Mouse (Mus musculus): Measurements from ENCODE around the gene Hnf1b. TPM values are rescaled to one million over a fixed set of nuclear protein-coding genes. Genes with fewer than 3 reads are reported as not detected.
A peak's percentile ranks its signal among the peaks of the same experiment; 100 is the strongest.

Hnf1b gene
- polyA plus RNA-seq, 1 experiment = 15.2 TPM

DNA sequence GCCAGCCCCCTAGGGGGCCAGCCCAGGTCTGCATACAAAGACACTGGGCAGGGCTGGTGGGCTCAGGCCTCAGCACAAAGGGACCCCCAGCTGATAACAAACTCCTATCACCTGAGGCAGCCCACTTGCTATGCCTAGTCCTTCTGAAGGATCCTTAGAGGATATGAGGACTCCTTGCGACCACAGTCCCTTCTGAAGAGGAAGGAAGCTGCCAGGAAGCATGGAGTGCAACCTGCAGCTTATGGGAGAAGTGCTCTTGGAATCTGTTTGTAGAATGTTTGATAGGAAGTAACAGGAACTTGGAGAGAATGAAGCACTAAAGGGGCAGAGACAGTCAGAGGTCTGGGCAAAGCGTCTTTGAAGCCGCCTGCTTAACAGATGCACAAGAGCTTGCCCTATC, 19.8 kb downstream of the Hnf1b start:
- Histone ChIP-seq H3K4me1 (ENCODE audit: control insufficient read depth, insufficient read depth, low read length) (no peaks in the 10 kb centered on the region), H3K4me3 (replicated peaks; ENCODE audit: extremely low read depth, low read depth, low read length) (no peak overlapping the region)
- WGBS = 34% methylated on average over 3 of the region's 3 CpGs
- no peak for TF ChIP-seq CTCF (IDR thresholded peaks at IDR 0.05; ENCODE audit: insufficient read depth, low read length)
- TF ChIP-seq POLR2A (IDR thresholded peaks at IDR 0.05; ENCODE audit: borderline replicate concordance, extremely low read depth, low read depth, low read length) = no peak
- DNase-seq = no peak

DNA sequence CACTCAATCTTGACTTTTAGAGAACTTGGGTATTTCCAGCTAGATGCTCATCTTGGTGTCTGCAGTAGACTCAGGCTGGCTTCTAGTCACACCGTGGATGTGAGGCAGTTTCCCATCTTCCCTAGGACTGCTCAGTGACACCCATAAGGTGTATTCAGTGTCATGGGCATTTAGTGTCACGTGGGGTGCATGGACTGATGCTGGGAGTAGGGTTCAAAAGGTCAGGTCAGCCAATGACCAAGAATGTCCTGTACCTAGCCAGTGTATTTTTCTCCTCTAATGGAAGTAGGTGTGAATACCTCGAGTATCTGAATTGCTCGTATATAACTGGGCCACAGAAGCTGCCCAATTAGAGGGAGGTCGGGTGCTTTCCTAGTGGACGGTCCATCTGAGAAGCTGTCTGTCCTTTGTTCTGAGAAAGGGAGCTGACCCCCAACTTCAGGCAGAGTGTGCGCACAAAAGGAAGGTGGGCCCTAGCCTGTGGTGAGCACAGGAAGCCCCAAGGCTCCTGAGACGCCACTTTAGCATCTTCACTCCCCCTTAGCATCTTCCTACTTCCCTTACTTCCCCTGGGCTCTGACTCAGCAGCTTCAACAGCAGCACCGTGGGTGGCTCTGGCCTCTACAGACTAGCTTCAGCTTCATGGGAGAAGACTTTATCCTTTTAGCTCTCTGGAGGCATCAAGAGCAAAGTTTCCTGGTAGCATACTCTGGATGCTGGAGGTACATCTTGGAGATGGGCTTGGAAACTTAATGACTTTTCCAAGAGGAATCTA, 22.1 kb downstream of the Hnf1b start:
- no peak for DNase-seq
- no peaks in the 10 kb centered on the region for H3K4me1 ChIP-seq (ENCODE audit: control insufficient read depth, insufficient read depth, low read length)
- WGBS = 66% methylated on average over 9 of the region's 9 CpGs
- no peak for TF ChIP-seq CTCF (IDR thresholded peaks at IDR 0.05; ENCODE audit: insufficient read depth, low read length)
- TF ChIP-seq POLR2A (IDR thresholded peaks at IDR 0.05; ENCODE audit: borderline replicate concordance, extremely low read depth, low read depth, low read length) = no peak
- no peak overlapping the region for H3K4me3 ChIP-seq (replicated peaks; ENCODE audit: extremely low read depth, low read depth, low read length)

DNA sequence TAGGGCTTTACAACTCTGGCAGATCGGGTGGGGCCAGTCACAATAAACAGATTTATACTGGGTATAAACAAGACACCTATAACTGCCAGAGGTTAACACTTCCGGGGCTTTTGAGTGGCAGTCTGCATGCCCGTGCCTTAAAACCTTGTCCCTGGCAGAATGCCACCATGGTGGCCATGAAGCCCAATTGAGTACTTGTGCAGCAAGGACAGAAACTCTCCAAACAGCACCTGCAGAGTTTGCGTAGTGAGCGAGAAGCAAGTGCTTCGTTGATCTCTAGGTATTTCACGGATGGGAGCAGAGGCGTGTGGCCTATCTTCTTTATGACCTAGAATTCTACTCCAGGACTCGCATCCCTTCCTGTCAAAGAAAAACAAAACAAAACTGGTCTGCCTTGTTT, 23.6 kb downstream of the Hnf1b start:
- H3K4me1 ChIP-seq (ENCODE audit: control insufficient read depth, insufficient read depth, low read length) = no peaks in the 10 kb centered on the region
- 52% methylated on average over 9 of the region's 9 CpGs for WGBS
- H3K4me3 ChIP-seq (replicated peaks; ENCODE audit: extremely low read depth, low read depth, low read length) = no peak overlapping the region
- DNase-seq = no peak
- TF ChIP-seq POLR2A (IDR thresholded peaks at IDR 0.05; ENCODE audit: borderline replicate concordance, extremely low read depth, low read depth, low read length) = no peak
- no peak for TF ChIP-seq CTCF (IDR thresholded peaks at IDR 0.05; ENCODE audit: insufficient read depth, low read length)

DNA sequence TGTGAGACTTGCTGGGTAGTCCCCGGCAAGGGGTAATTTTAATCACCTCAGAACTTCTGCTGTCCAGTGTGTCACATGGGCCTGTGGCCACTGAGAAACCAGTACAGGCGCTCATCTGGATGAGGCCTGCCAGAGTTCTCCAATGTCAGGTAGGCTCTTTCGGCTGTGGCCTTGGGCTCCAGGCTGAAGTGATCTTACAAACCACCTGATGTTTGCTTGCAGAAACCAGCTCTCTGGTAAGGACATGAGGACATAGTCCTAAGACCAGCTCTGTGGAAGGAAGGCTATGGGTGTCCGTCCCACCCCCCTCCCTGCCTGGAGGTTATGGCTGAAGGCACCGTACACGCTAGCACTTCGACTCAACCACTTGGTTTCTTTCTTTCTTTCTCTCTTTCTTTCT, 26.8 kb downstream of the Hnf1b start:
- TF ChIP-seq POLR2A (IDR thresholded peaks at IDR 0.05; ENCODE audit: borderline replicate concordance, extremely low read depth, low read depth, low read length) (no peak), CTCF (IDR thresholded peaks at IDR 0.05; ENCODE audit: insufficient read depth, low read length) (no peak)
- H3K4me3 ChIP-seq (replicated peaks; ENCODE audit: extremely low read depth, low read depth, low read length) = no peak overlapping the region
- 0 out of 2 replicates have a peak, but pooled peaks cover 3% of the 10 kb centered on the region for H3K4me1 ChIP-seq (ENCODE audit: control insufficient read depth, insufficient read depth, low read length)
- DNase-seq = no peak
- WGBS = 75% methylated on average over 7 of the region's 7 CpGs

DNA sequence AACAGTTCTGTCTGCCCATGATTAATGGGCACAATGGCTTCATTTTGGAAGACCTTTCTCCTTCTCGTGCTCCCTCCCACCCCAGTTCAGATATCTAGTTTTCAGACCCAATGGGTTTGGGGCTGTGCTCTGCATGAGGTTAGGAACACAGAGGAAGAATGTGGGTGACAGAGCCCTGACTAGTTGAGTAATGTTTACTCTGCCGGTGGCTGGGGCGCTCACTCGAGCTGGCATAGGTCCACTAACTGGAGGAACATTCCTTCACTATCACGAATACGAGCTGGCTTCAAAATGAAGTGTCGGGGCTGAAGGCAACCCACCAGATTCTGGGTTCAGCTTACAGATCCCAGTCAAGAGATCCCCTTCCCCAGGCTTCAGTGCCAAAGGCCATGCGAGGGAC, 27.9 kb downstream of the Hnf1b start:
- 45% methylated on average over 8 of the region's 8 CpGs for WGBS
- DNase-seq = peak; percentile 57
- TF ChIP-seq POLR2A (IDR thresholded peaks at IDR 0.05; ENCODE audit: borderline replicate concordance, extremely low read depth, low read depth, low read length) (no peak), CTCF (IDR thresholded peaks at IDR 0.05; ENCODE audit: insufficient read depth, low read length) (no peak)
- Histone ChIP-seq H3K4me1 (ENCODE audit: control insufficient read depth, insufficient read depth, low read length) (0 out of 2 replicates have a peak, but pooled peaks cover 3% of the 10 kb centered on the region), H3K4me3 (replicated peaks; ENCODE audit: extremely low read depth, low read depth, low read length) (no peak overlapping the region)

DNA sequence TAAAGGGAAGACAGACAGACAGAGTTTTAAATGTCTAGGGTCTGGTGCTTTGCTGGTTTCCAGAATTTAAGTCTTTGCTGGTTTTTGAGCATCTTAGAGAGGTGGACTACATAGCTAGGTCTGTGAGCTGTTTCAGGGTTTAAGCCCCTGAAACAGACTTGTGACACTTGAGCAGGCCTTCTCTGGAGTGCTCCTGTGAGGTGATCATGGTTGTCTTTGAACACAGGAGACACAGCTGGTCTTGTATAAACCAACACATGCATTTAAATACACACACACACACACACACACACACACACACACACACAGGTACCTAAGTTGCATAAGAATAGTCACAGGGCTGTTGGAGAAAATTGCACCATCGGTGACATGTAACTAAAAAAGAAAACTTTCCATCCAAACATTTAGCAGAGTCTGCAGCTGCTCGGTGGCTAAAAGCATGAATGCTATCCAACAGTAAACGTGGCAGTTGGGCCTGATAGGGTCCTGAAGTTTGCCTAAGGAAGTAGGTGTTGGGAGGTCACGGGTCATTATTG, 28.6 kb downstream of the Hnf1b start:
- WGBS = 44% methylated on average over 4 of the region's 4 CpGs
- Histone ChIP-seq H3K4me1 (ENCODE audit: control insufficient read depth, insufficient read depth, low read length) (0 out of 2 replicates have a peak, but pooled peaks cover 3% of the 10 kb centered on the region), H3K4me3 (replicated peaks; ENCODE audit: extremely low read depth, low read depth, low read length) (no peak overlapping the region)
- TF ChIP-seq CTCF (IDR thresholded peaks at IDR 0.05; ENCODE audit: insufficient read depth, low read length) (no peak), POLR2A (IDR thresholded peaks at IDR 0.05; ENCODE audit: borderline replicate concordance, extremely low read depth, low read depth, low read length) (no peak)
- DNase-seq = no peak

DNA sequence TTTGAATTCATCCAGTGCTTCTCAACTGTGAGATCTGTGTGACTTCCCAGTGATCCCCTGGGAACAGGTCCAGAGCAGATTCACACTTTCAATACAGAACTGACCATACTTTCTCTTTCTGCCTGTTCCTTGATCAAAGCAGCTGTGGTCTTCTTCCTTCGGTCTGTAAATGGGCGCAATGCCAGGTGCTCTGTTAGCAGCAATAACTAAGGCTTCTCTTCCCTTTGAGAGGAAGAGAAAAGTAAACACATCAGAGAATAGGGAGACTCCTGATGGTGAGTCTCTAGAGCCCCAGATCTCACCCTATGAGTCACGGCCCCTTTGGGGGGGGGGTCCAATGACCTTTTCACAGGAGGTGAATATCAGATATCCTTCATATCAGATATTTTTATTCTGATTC, 29.3 kb downstream of the Hnf1b start:
- Histone ChIP-seq H3K4me3 (replicated peaks; ENCODE audit: extremely low read depth, low read depth, low read length) (no peak overlapping the region), H3K4me1 (ENCODE audit: control insufficient read depth, insufficient read depth, low read length) (0 out of 2 replicates have a peak, but pooled peaks cover 3% of the 10 kb centered on the region)
- 14% methylated on average over 3 of the region's 3 CpGs for WGBS
- no peak for DNase-seq
- no peak for TF ChIP-seq CTCF (IDR thresholded peaks at IDR 0.05; ENCODE audit: insufficient read depth, low read length)

DNA sequence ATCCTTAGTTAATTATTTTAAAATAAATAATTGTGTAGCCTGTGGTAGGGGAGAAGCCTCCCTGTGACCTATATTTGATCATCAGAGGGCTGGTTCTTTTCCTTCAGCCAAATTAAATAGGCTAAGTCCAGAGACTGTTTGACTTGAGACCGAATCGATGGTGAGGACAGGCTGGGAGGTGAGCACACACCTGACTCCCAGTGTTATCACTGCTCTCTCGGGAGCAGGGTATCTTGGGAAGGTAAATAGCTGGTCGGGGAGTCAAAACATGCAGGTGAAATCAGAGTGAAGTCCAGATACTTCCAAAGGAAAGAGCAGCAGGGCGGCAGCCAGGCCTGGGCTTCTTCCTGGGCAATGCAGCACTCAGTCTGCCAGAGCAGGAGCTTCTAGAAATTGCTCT, 31.6 kb downstream of the Hnf1b start:
- no peak for DNase-seq
- no peak overlapping the region for H3K4me3 ChIP-seq (replicated peaks; ENCODE audit: extremely low read depth, low read depth, low read length)
- TF ChIP-seq POLR2A (IDR thresholded peaks at IDR 0.05; ENCODE audit: borderline replicate concordance, extremely low read depth, low read depth, low read length) (no peak), CTCF (IDR thresholded peaks at IDR 0.05; ENCODE audit: insufficient read depth, low read length) (no peak)
- H3K4me1 ChIP-seq (ENCODE audit: control insufficient read depth, insufficient read depth, low read length) = 0 out of 2 replicates have a peak, but pooled peaks cover 3% of the 10 kb centered on the region
- 71% methylated on average over 5 of the region's 5 CpGs for WGBS

DNA sequence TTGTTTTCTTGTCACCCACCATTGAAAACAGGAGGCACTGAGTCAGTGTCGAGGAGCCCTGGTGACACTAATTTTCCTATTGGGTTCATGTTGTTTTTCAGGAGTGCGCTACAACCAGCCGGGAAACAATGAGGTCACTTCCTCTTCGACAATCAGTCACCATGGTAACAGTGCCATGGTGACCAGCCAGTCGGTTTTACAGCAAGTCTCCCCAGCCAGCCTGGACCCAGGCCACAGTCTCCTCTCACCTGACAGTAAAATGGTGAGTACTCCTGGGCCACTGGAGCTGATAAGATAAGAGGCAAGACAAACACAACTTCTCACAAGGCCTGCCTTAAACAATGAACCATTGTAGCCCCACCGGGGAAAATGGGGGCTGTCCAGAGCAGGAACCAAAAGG, 32.7 kb downstream of the Hnf1b start:
- peak; percentile 40 for DNase-seq
- WGBS = 22% methylated on average over 6 of the region's 6 CpGs

DNA sequence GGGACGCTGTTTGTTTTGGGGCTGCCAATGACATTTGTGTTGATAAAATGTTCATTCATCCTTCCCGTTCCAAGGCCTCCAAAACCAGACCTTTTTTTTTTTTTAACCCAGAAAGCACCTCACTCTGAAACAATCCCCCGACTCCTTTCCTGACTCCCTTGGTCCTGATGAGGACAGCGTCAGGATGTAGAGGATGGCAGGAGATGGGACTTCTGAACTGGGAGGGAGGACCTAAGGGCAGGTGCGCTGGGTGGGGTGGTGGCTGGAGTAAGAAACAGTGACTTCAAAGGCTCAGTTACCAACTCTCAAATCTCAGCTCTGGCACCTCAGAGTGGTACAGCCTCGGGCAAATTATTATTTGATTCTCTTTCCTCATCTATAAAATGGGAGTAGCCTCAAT, 33.2 kb downstream of the Hnf1b start:
- TF ChIP-seq POLR2A (IDR thresholded peaks at IDR 0.05; ENCODE audit: borderline replicate concordance, extremely low read depth, low read depth, low read length) (no peak), CTCF (IDR thresholded peaks at IDR 0.05; ENCODE audit: insufficient read depth, low read length) (no peak)
- H3K4me3 ChIP-seq (replicated peaks; ENCODE audit: extremely low read depth, low read depth, low read length) = no peak overlapping the region
- no peak for DNase-seq
- WGBS = 50% methylated on average over 6 of the region's 6 CpGs
- H3K4me1 ChIP-seq (ENCODE audit: control insufficient read depth, insufficient read depth, low read length) = 0 out of 2 replicates have a peak, but pooled peaks cover 3% of the 10 kb centered on the region

More for the DNA sequence above, 32.7 kb downstream of the Hnf1b start:
- H3K4me1 ChIP-seq (ENCODE audit: control insufficient read depth, insufficient read depth, low read length) = 0 out of 2 replicates have a peak, but pooled peaks cover 3% of the 10 kb centered on the region
- TF ChIP-seq CTCF (IDR thresholded peaks at IDR 0.05; ENCODE audit: insufficient read depth, low read length) (no peak), POLR2A (IDR thresholded peaks at IDR 0.05; ENCODE audit: borderline replicate concordance, extremely low read depth, low read depth, low read length) (no peak)
- H3K4me3 ChIP-seq (replicated peaks; ENCODE audit: extremely low read depth, low read depth, low read length) = no peak overlapping the region

Data from lung, adult 2 months (tissue).